Mouse (Mus musculus): ENCODE measurements around the gene Slc4a10. TPM values are rescaled to one million over a fixed set of nuclear protein-coding genes. Genes with fewer than 3 reads are reported as not detected.

Slc4a10 gene
- polyA plus RNA-seq, 1 experiment: not detected

DNA sequence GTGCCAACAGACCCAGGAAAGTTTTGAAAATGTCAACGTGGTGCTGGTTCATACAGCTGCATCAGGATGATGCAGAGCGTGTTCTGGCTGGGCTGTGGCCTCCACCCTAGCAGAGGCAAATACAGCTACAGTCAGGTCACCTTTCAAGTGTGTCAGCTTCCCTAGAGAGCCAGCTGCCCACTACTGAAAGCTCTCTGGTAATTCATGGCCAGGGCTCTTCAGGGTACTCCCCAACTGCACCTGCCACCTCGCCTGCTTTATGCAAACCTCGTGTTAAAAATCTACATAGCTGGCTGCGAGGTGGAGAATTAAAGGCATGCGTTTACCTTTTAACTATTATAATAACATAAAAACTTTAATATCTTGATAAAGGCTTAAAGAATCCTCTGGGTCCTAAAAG, 298.1 kb downstream of the Slc4a10 start:
- 72% methylated on average over 6 of the region's 6 CpGs for WGBS
- TF ChIP-seq POLR2A (IDR thresholded peaks at IDR 0.05; ENCODE audit: borderline replicate concordance, control insufficient read depth, low read depth, low read length) (no peak), CTCF (IDR thresholded peaks at IDR 0.05; ENCODE audit: control insufficient read depth, insufficient read depth, low read length) (no peak)
- Histone ChIP-seq H3K4me3 (replicated peaks; ENCODE audit: control insufficient read depth, low read depth, low read length) (no peak overlapping the region), H3K4me1 (ENCODE audit: control insufficient read depth, insufficient read depth, low read length) (no peaks in the 10 kb centered on the region), H3K27ac (ENCODE audit: control insufficient read depth, insufficient read depth, low read depth, low read length, poor library complexity) (no peak overlapping the region)

DNA sequence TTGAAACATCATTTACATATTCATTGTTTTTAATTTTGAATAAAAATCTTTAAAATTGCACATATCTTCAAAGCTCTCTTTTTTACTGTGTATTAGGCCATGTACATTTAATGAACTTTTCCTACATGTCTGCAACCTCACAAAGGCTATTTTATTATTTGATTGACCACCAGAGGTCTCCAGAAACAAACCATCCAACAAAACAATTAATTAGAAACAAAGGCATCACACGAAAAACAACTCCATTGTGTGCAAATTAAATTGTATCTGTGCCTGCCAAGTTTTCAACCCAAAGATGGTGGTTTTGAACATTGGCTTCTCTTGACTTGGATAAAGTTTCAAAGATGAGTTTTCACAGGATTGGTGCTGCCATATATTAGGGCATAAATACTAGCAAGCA, 300.5 kb downstream of the Slc4a10 start:
- H3K4me3 ChIP-seq (replicated peaks; ENCODE audit: control insufficient read depth, low read depth, low read length): no peak overlapping the region
- no peaks in the 10 kb centered on the region for H3K4me1 ChIP-seq (ENCODE audit: control insufficient read depth, insufficient read depth, low read length)
- TF ChIP-seq POLR2A (IDR thresholded peaks at IDR 0.05; ENCODE audit: borderline replicate concordance, control insufficient read depth, low read depth, low read length) (no peak), CTCF (IDR thresholded peaks at IDR 0.05; ENCODE audit: control insufficient read depth, insufficient read depth, low read length) (no peak)
- no peak overlapping the region for H3K27ac ChIP-seq (ENCODE audit: control insufficient read depth, insufficient read depth, low read depth, low read length, poor library complexity)
- 22% methylated on average over 1 of the region's 1 CpGs for WGBS

DNA sequence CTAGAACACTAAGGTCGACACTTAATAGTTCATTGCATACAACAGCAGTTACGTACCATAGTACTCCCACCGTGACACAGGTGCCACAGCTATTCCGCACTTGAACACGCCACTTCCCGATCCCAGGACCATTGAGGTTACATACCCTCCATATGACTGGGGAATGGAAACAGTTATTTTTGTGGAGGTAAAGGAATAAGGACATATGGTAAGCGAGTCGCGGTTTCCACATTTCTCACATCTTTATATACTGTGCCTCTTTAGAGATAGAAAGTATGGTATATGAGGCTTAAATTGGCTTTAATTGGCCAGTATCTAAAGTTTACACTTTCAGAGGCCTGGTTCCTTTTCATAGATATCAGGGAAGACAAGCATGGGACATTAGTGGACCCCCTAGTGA, 301.5 kb downstream of the Slc4a10 start:
- Histone ChIP-seq H3K4me3 (replicated peaks; ENCODE audit: control insufficient read depth, low read depth, low read length) (no peak overlapping the region), H3K27ac (ENCODE audit: control insufficient read depth, insufficient read depth, low read depth, low read length, poor library complexity) (no peak overlapping the region), H3K4me1 (ENCODE audit: control insufficient read depth, insufficient read depth, low read length) (no peaks in the 10 kb centered on the region)
- TF ChIP-seq POLR2A (IDR thresholded peaks at IDR 0.05; ENCODE audit: borderline replicate concordance, control insufficient read depth, low read depth, low read length) (no peak), CTCF (IDR thresholded peaks at IDR 0.05; ENCODE audit: control insufficient read depth, insufficient read depth, low read length) (no peak)
- 90% methylated on average over 9 of the region's 9 CpGs for WGBS

DNA sequence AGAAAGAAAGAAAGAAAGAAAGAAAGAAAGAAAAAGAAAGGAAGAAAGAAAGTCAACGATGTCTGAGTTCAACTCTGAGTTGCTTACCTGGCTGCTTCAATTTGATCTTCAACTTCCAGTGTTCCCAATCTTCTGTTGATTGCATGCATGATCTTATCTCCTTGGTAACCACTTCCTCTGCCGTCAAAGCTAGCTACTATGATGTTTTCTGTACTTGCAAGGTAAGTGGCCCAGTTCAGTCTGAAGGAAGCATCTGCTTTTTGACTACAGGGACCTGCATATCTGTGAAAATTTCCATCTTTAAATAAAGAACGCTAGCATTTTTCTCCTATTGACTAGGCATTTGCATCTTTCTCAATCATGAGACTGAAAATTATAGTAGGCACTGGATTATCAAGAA, 305.8 kb downstream of the Slc4a10 start:
- Histone ChIP-seq H3K4me3 (replicated peaks; ENCODE audit: control insufficient read depth, low read depth, low read length) (no peak overlapping the region), H3K4me1 (ENCODE audit: control insufficient read depth, insufficient read depth, low read length) (no peaks in the 10 kb centered on the region), H3K27ac (ENCODE audit: control insufficient read depth, insufficient read depth, low read depth, low read length, poor library complexity) (no peak overlapping the region)
- no peak for TF ChIP-seq POLR2A (IDR thresholded peaks at IDR 0.05; ENCODE audit: borderline replicate concordance, control insufficient read depth, low read depth, low read length)
- no peak for TF ChIP-seq CTCF (IDR thresholded peaks at IDR 0.05; ENCODE audit: control insufficient read depth, insufficient read depth, low read length)
- WGBS: 56% methylated on average over 3 of the region's 3 CpGs

DNA sequence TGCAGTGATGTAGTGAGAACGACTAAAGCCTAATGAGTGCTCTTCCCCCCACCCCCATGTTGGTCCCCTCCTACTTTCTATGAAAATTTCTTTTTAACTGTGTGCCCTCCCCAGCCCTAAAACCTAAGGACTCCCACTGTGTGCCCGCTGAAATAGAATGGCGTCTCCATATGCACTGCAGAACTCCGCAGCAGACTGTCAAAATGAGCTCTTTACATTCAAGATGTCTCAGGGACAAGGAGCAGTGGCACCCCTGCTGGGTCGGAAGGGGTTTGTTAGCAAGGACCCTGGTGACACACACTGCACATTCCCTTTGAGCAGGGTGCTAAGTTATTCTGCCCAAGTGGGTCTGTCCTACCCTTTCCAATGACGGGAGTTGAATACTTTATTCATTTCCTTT, 309.5 kb downstream of the Slc4a10 start:
- no peak for TF ChIP-seq POLR2A (IDR thresholded peaks at IDR 0.05; ENCODE audit: borderline replicate concordance, control insufficient read depth, low read depth, low read length)
- TF ChIP-seq CTCF (IDR thresholded peaks at IDR 0.05; ENCODE audit: control insufficient read depth, insufficient read depth, low read length): no peak
- no peak overlapping the region for H3K27ac ChIP-seq (ENCODE audit: control insufficient read depth, insufficient read depth, low read depth, low read length, poor library complexity)
- H3K4me1 ChIP-seq (ENCODE audit: control insufficient read depth, insufficient read depth, low read length): no peaks in the 10 kb centered on the region
- WGBS: 80% methylated on average over 6 of the region's 6 CpGs
- no peak overlapping the region for H3K4me3 ChIP-seq (replicated peaks; ENCODE audit: control insufficient read depth, low read depth, low read length)

DNA sequence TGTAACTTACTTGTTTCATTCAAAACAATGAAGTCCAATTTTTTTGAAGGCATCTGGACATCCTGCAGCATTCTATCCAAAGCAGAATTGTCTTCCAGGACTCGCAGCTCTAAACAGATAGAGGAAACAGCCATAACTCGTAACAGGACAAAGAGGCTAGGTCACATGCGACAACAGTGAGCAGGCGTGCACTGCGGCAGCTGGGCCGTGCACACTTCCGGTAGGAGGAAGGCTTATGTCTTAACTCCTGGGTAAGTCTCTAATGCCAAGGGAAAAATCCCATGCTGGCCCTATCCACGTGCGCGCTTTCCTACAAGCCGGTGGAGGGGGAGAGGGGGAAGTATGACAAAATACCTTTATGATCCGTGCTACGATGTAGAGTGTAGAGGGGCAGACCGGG, 310.3 kb downstream of the Slc4a10 start:
- Histone ChIP-seq H3K27ac (ENCODE audit: control insufficient read depth, insufficient read depth, low read depth, low read length, poor library complexity) (no peak overlapping the region), H3K4me3 (replicated peaks; ENCODE audit: control insufficient read depth, low read depth, low read length) (no peak overlapping the region), H3K4me1 (ENCODE audit: control insufficient read depth, insufficient read depth, low read length) (no peaks in the 10 kb centered on the region)
- 78% methylated on average over 14 of the region's 14 CpGs for WGBS
- TF ChIP-seq POLR2A (IDR thresholded peaks at IDR 0.05; ENCODE audit: borderline replicate concordance, control insufficient read depth, low read depth, low read length): no peak
- TF ChIP-seq CTCF (IDR thresholded peaks at IDR 0.05; ENCODE audit: control insufficient read depth, insufficient read depth, low read length): no peak

DNA sequence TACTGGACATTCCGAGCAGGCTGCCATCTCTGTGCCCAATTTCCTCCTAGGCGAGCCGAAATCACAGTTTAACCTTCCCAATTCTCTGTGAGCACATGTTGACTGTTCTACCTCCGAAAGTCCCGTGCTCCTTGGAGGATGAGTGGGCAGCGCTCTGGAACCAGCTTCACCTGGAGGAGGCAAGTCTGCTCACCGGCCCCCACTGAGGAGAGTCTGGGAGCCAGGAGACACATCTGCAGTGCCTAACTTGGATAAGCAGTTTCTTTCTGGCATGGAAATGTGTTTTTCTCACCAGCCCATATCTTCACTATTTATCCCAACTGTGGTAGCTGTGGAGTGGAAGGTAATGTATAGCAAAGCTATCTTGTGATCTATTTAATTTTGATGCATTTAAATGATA, 311.0 kb downstream of the Slc4a10 start:
- 86% methylated on average over 7 of the region's 7 CpGs for WGBS
- Histone ChIP-seq H3K4me1 (ENCODE audit: control insufficient read depth, insufficient read depth, low read length) (no peaks in the 10 kb centered on the region), H3K27ac (ENCODE audit: control insufficient read depth, insufficient read depth, low read depth, low read length, poor library complexity) (no peak overlapping the region), H3K4me3 (replicated peaks; ENCODE audit: control insufficient read depth, low read depth, low read length) (no peak overlapping the region)
- TF ChIP-seq POLR2A (IDR thresholded peaks at IDR 0.05; ENCODE audit: borderline replicate concordance, control insufficient read depth, low read depth, low read length): no peak
- TF ChIP-seq CTCF (IDR thresholded peaks at IDR 0.05; ENCODE audit: control insufficient read depth, insufficient read depth, low read length): no peak

DNA sequence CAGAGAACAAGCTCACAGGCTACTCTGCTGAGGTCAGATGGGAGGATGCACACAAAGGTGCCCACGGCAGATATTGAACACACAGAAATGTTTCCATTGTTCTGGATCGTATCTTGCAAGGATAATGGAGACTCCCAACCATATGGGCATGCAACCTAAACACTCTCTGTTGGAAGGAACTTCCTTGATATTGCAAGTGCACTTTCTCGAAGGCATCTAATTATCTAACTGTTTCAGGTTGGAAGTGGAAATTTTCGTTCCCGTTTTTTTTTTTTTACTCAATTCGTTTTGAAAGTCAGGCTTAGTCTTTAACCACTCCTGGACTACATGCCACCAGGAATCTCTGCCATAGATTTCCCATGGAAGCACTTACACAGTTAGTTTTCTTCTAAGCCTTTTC, 314.6 kb downstream of the Slc4a10 start:
- Histone ChIP-seq H3K27ac (ENCODE audit: control insufficient read depth, insufficient read depth, low read depth, low read length, poor library complexity) (no peak overlapping the region), H3K4me1 (ENCODE audit: control insufficient read depth, insufficient read depth, low read length) (no peaks in the 10 kb centered on the region), H3K4me3 (replicated peaks; ENCODE audit: control insufficient read depth, low read depth, low read length) (no peak overlapping the region)
- no peak for TF ChIP-seq CTCF (IDR thresholded peaks at IDR 0.05; ENCODE audit: control insufficient read depth, insufficient read depth, low read length)
- TF ChIP-seq POLR2A (IDR thresholded peaks at IDR 0.05; ENCODE audit: borderline replicate concordance, control insufficient read depth, low read depth, low read length): no peak
- 67% methylated on average over 6 of the region's 6 CpGs for WGBS

DNA sequence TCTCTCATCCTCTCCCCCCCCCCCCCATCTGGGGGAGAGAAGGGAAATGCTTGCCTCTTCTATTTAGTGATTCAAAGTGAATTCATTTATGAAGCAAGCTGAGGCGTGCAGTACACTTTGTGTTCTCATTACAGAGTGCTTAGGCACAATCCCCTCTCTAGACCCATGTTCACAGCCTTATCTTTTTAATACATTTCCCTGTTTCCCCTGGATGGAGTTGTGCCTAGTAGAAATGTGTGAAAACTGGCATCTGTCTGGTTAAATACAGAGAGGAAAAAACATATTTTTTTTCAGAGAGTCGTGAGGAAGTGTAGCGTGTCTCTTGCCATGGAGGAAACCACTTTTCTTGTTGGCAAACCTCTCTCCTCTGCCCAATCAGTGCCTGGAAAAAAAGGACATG, 315.3 kb downstream of the Slc4a10 start:
- no peaks in the 10 kb centered on the region for H3K4me1 ChIP-seq (ENCODE audit: control insufficient read depth, insufficient read depth, low read length)
- WGBS: 56% methylated on average over 3 of the region's 3 CpGs
- no peak overlapping the region for H3K27ac ChIP-seq (ENCODE audit: control insufficient read depth, insufficient read depth, low read depth, low read length, poor library complexity)
- no peak for TF ChIP-seq CTCF (IDR thresholded peaks at IDR 0.05; ENCODE audit: control insufficient read depth, insufficient read depth, low read length)
- TF ChIP-seq POLR2A (IDR thresholded peaks at IDR 0.05; ENCODE audit: borderline replicate concordance, control insufficient read depth, low read depth, low read length): no peak
- H3K4me3 ChIP-seq (replicated peaks; ENCODE audit: control insufficient read depth, low read depth, low read length): no peak overlapping the region

Measured in bone marrow, adult 2 months (tissue).